Mouse (Mus musculus): ENCODE data around the gene Cotl1. TPM values are rescaled to one million over a fixed set of nuclear protein-coding genes. Genes with fewer than 3 reads are reported as not detected.

Gene Cotl1
- polyA plus RNA-seq, 3 experiments from 2014 or later, result 181 to 242 (median 218) TPM

DNA sequence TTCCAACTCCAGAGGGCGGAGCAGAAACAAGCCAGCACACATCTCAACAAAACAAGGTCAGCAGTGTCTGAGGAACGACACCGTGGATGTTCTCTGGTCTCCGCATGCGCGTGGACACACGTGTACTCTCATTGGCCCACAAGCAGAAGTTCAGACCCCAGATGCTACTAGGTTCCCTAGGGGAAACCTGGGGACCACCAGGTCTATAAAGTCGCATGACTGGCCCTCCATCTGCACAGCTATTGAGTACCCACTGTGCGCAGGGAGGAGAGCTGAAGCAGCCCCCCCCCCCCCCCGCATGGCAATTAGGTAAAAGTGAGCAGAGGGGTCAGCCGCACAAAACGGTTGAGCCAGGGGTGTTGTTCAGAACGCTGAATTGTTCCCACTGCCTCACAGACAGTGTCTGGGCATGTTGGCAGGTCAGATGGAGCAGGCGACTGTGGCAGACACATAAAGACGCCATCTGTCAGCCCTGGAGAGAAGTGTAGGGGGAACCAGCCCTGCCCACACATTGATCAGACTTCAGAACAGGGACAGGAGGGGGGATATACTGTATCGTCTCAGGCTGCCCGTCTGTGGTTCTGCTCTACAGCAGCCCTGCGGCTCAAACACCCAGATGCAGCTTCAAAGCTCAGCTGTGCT lies 54.5 kb downstream of the Cotl1 start:
- ATAC-seq, result no peak

DNA sequence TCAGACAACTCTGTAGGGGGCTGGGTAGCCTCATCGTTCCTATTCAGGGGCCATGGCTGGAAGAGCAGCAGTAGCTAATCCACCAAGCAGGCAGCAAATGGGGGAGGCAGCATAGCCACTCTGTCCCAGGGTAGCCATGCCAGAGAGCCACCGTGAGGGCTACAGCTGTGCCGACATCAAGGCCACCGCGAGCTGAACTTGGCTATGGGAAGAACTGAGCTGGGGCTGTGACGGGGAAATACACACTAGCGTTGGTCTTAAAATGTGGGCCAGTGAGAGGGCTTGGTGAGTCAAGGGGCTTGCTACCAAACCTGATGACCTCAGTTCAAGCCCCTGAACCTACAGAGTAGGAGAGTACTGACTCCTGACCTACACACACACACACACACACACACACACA lies 55.7 kb downstream of the Cotl1 start:
- ATAC-seq, result no peak

DNA sequence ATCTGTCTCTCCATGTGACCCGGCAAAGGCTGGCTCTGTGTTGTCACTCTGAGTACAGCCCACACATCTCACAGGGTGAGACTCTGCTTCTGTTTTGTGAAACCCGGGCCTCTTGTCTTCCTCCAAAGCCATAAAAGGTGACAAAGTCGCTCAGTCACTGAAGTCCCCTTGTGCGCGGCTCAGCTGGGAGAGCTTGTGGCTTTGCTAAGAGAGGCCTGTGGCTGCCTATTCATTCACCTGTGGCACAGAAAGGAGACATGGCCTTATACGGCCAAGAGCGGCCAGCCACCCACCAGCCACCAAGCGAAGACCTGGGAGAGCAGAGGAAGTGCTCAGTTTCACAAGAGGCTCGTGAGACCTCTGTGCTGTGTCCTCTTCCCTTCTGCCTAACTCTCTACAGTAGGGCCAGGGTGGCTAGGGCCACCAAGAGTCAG lies 56.2 kb downstream of the Cotl1 start:
- peak; percentile 63 for ATAC-seq

DNA sequence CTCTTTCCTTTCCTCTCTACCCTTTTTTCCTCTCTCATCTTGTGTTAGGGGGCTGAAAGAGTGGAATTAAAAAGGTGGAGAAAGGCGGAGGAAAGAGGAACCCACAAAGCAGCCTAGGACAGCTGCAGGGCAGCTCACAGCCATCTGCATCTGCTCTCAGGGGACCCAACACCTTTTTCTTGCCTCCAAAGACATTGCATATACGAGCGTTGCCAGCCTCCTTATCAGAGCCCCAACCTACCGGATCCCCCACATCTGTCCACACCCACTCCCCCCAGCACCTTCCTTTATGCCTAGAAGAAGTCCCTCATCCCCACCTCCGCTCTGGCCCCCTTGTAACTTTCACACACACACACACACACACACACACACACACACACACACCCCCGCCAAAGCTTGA lies 56.8 kb downstream of the Cotl1 start:
- ATAC-seq, result no peak

DNA sequence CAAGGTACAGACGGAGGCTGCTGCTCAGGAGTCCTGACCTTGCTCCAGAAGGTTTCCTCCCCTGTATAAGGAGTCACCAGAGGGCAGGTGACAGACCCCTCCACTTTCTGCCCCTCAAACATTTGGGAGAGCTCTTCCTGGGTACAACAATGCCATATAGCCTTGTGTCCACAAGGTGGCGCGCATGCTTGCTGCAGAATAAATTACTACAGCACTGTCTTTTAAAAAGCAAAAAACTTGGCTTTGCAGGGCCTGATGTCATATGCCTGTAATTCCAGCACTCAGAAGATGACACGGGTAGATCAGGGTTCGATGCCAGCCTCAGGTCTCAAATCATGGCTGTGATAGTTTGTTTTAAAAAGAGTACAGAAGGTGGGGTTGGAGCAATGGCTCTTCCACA lies 57.6 kb downstream of the Cotl1 start:
- ATAC-seq, result peak; percentile 12

DNA sequence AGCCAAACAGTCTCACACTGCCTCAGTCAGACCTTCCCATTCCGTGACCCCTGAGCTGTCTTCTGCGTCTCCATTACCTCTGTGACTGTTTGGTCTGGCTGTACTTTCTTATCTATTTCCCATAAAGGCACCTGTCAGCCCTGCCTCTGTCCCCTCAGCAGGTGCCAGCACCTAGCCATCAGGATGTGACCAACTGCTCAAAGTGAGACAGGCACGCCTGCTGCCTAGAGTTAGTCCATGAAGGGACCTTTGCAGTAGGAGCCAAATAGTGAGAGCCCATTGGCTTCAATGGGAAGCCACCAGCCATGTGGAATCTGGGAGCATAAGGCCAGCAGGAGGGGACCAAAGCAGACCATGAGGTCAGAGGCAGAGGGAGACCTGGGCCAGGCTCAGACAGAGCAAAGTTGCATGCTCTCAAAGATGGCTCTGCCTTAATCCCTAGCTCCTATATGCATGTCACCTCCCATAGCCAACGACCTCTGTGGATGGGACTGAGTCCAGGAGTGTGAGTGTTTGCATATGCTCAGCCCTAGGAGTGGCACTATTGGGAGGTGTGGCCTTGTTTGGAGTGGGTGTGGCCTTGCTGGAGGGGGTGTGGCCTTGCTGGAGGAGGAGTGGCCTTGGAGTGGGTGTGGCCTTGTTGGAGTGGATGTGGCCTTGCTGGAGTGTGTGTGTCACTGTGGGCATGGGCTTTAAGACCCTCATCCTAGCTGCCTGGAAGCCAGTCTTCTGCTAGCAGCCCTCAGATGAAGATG lies 59.1 kb downstream of the Cotl1 start:
- no peak for ATAC-seq

DNA sequence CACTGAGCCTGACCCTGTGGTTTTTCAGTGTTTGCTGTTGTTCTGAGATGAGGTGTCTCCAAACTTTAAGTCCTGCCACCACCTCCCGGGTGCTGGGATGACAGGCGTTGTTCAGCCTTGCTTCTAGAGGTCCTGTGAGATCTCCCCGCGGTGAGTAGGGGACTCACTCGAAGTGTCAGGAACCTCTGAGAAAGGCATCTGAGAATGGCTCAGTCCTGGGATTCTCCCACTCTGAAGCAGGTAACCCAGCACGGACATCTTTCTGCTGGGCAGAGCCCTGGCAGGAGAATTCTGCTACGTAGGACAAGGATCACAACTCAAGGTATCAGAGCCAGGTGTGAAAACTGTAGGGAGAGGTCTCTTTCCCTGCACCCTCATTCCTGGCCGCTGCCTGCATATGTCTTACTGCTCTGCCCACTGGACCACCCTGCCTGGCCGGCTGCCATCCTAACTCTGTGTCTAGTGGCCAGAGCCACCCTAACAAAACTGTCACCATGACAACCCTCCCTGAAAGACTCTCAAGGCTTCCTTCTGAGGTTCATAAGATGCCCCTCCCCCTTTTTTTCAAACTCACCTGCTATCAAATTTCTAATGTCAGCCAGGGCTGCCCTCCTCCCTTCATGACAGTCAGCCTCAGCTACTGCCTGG lies 59.8 kb downstream of the Cotl1 start:
- ATAC-seq, result no peak

DNA sequence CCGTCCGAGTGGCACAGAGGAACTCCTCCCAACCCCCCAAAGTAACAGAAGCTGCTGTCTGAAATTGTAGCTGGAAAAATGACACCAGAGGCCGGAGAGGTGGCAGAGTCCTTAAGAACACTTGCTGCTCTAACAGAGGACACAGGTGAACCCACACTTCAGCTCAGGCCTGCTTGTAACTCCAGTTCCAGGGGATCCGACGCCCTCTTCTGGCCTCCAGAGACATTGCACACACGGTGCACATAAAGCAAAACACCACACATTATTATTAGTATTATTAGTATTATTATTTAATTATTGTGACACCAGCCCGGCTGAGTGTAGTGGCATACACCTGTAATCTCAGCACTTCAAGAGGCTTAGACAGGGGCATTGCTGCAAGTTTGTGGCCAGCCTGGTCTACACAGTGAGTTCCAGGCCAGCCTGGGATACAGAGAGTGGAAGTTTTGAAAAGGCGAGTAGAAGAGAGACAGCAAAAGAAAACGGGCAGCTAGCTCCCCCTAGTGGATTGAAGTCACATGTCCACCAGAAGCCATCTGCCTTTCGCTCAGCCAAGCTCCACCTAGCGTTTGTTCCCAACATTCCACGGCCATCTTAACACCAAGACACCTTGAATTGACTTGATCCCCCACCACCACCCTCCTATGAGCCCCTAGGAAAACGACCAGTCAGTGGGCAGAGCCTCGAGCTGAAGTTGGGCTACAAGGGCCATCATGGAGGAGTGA lies 61.2 kb downstream of the Cotl1 start:
- ATAC-seq, result peak; percentile 36

GRCm38 (mm10) chr8:119778263-119778662 lies 62.1 kb downstream of the Cotl1 start, which contains the start of gene Tldc1:
Gene Tldc1 (minus strand): TSS chr8:119778416.
- peak; percentile 93 for ATAC-seq

DNA sequence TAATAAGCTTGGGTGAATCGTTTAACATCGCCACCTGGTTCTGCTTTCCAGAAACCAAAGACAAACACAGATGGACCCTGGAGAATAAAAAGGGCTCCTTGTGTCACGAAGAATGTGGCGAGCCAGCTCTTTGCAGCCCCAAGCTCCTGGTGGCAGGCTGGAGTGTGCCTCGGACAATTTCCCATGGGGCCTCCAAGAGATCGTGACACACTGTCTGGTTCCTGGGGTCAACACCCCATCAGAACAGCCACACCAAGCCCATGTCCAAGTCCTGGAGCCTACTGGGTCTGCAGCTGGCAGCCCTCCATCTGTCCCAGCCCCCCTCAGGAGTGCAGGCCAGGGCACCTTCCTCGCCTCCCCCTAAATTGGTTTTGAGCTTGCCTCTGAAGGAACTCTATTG lies 62.6 kb downstream of the Cotl1 start:
- ATAC-seq, result no peak

- ATAC-seq, result no peak
Measured at GRCm38 (mm10) chr8:119776668-119777245, 63.6 kb downstream of the Cotl1 start.

GRCm38 (mm10) chr8:119765761-119766444 lies 74.4 kb downstream of the Cotl1 start:
- ATAC-seq, result no peak

GRCm38 (mm10) chr8:119765311-119765710 lies 75.0 kb downstream of the Cotl1 start:
- no peak for ATAC-seq

- ATAC-seq, result no peak
Measured at GRCm38 (mm10) chr8:119762226-119763220, 77.8 kb downstream of the Cotl1 start.

- ATAC-seq, result no peak
Measured at GRCm38 (mm10) chr8:119761692-119762091, 78.7 kb downstream of the Cotl1 start.

Other genes with a start within 250 kb of the Cotl1 start
- 10 to 100 TPM in 2 of 3 experiments, 1 to 10 TPM in 1; 8.3 to 14.8 (median 13.3) TPM for gene Taf1c, start 235.3 kb downstream of the Cotl1 start, polyA plus RNA-seq (2017; shearing (Covaris generic))
- gene Adad2, start 227.8 kb downstream of the Cotl1 start, polyA plus RNA-seq (2017; shearing (Covaris generic)), result not detected
- gene Kcng4, start 204.9 kb downstream of the Cotl1 start, polyA plus RNA-seq (2017; shearing (Covaris generic)), result not detected
- not detected for gene Wfdc1, start 174.2 kb downstream of the Cotl1 start, polyA plus RNA-seq (2017; shearing (Covaris generic))
- not detected for gene Atp2c2, start 140.5 kb downstream of the Cotl1 start, polyA plus RNA-seq (2017; shearing (Covaris generic))
- gene Tldc1, start 62.1 kb downstream of the Cotl1 start, polyA plus RNA-seq (2017; shearing (Covaris generic)), result 1 to 10 TPM; 6.1 to 7.4 (median 7.0) TPM
- gene Klhl36, start 21.7 kb upstream of the Cotl1 start, polyA plus RNA-seq (2017; shearing (Covaris generic)), result 1 to 10 TPM; 6.8 to 8.0 (median 7.1) TPM
- 10 to 100 TPM; 37.4 to 55.0 (median 43.9) TPM for gene Usp10, start 69.8 kb upstream of the Cotl1 start, polyA plus RNA-seq (2017; shearing (Covaris generic))
- gene Gm20388, start 70.3 kb upstream of the Cotl1 start, polyA plus RNA-seq (2017; shearing (Covaris generic)), result 10 to 100 TPM; 10.8 to 14.1 (median 11.8) TPM
- gene Crispld2, start 151.9 kb upstream of the Cotl1 start, polyA plus RNA-seq (2017; shearing (Covaris generic)), result under 1 TPM in 1 of 3 experiments, not detected in 2; 0.34 TPM

Measured in inflammation-experienced regulatory T-cells, adult 6 months (primary cell).